Mouse (Mus musculus) CH12F3 (cell line): ENCODE results near the gene Psmc3.
"Not testable (repeated sequence)": the region's sequence is repeated elsewhere in the genome, so short reads cannot be mapped to it uniquely, and the experiment has no call there.

ENCODE experiments used
- in situ Hi-C: fragments of 300-500 bp; cut with MboI; formaldehyde crosslinking; loops from 2 replicates; pipeline ENCODE4 v1.14.3; 2020; ENCODE audit warnings: low sequenced_read_pairs

The Psmc3 gene

GRCm38 (mm10) chr2:91110429-91110828, 56.6 kb downstream of the Psmc3 start:
- in situ Hi-C loops: no loop called here

- in situ Hi-C loops: not testable (repeated sequence)
Observed at GRCm38 (mm10) chr2:91111832-91112231, 58.0 kb downstream of the Psmc3 start.

- in situ Hi-C loops: no loop called here
Observed at GRCm38 (mm10) chr2:91112491-91112890, 58.7 kb downstream of the Psmc3 start.

GRCm38 (mm10) chr2:91113334-91113733, 59.5 kb downstream of the Psmc3 start:
- in situ Hi-C loops: no loop called here

- in situ Hi-C loops: no loop called here
Observed at GRCm38 (mm10) chr2:91113852-91114251, 60.0 kb downstream of the Psmc3 start.

- in situ Hi-C loops: no loop called here
Observed at GRCm38 (mm10) chr2:91114781-91115577, 61.2 kb downstream of the Psmc3 start.

GRCm38 (mm10) chr2:91115578-91115970, 61.8 kb downstream of the Psmc3 start:
- in situ Hi-C loops: no loop called here
